Mouse (Mus musculus) heart, postnatal 0 days (tissue): Measurements from ENCODE around the gene Eif2ak3. TPM values are rescaled to one million over a fixed set of nuclear protein-coding genes. Genes with fewer than 3 reads are reported as not detected.

ENCODE experiments used
- ATAC-seq: fragments of 200-750 bp; cut with Nextera tagmentation; 2 replicates; pipeline ENCODE4 v1.8.0; 2017; ENCODE audit warnings: low read depth, moderate number of reproducible peaks, moderate library complexity; ENCODE audit not compliant: insufficient read depth
- DNase-seq: peaks from one replicate; pipeline ENCODE4 v3.0.0-alpha.2; 2016; ENCODE audit warnings: low spot score
- H3K27ac ChIP-seq: fragments of 300-500 bp; sonication (generic); 2 replicates; pipeline ENCODE4 v1.5.1; 2014; ENCODE audit warnings: low read depth, mild to moderate bottlenecking
- H3K27me3 ChIP-seq: fragments of 300-500 bp; sonication (generic); 2 replicates; pipeline ENCODE4 v1.6.1; 2014; ENCODE audit warnings: low read length, mixed read lengths; ENCODE audit not compliant: control insufficient read depth, insufficient read depth
- H3K36me3 ChIP-seq: fragments of 300-500 bp; sonication (generic); replicated peaks from 2 replicates; pipeline ENCODE4 v1.6.1; 2014; ENCODE audit warnings: low read length, mixed read lengths; ENCODE audit not compliant: control insufficient read depth, insufficient read depth
- H3K4me1 ChIP-seq: fragments of 300-500 bp; sonication (generic); 2 replicates; pipeline ENCODE4 v1.6.1; 2014; ENCODE audit warnings: antibody characterized with exemption; ENCODE audit not compliant: control insufficient read depth, insufficient read depth
- H3K4me2 ChIP-seq: fragments of 300-500 bp; sonication (generic); 2 replicates; pipeline ENCODE4 v1.6.1; 2014; ENCODE audit warnings: low read depth, mild to moderate bottlenecking, low read length, moderate library complexity
- H3K4me3 ChIP-seq: fragments of 300-500 bp; sonication (generic); 2 replicates; pipeline ENCODE4 v1.5.1; 2014; ENCODE audit warnings: low read depth, low read length
- H3K9ac ChIP-seq: fragments of 300-500 bp; sonication (generic); replicated peaks from 2 replicates; pipeline ENCODE4 v1.6.1; 2014; ENCODE audit warnings: low read depth, low read length, mixed read lengths
- H3K9me3 ChIP-seq: fragments of 300-500 bp; sonication (generic); replicated peaks from 2 replicates; pipeline ENCODE4 v1.6.1; 2016; ENCODE audit warnings: low read length; ENCODE audit not compliant: control insufficient read depth
- CTCF ChIP-seq: IDR thresholded peaks from 2 replicates; pipeline ENCODE4 v1.5.1; 2016; ENCODE audit warnings: antibody characterized with exemption, control low read depth, low read depth
- EP300 ChIP-seq: IDR thresholded peaks from 2 replicates; pipeline ENCODE4 v1.6.1; 2016; ENCODE audit warnings: antibody characterized with exemption, low read depth
- WGBS: fragments of 180-500 bp; shearing (Covaris S2); extraction: QIAGEN DNeasy Blood & Tissue Kit; methylation state at CpG from one replicate; pipeline ENCODE4 v1.1.7; 2014; 5-methylcytosine and 5-hydroxymethylcytosine counted together
- polyA plus RNA-seq: library from polyadenylated mRNA; unstranded; fragments of >200 nt; fragmentation: Nextera tagmentation; extraction: Ambion mirVana; gene quantifications from 2 replicates; pipeline ENCODE4 v1.2.1, GENCODE M21; 2015
- total RNA-seq: library from RNA; depleted of rRNA; stranded (reverse); fragments of >200 nt; gene quantifications from 2 replicates; pipeline ENCODE4 v1.2.3, GENCODE M21; 2014; ENCODE audit warnings: low replicate concordance; rRNA removed

Gene Eif2ak3
- total and polyA plus RNA-seq, 2 experiments from 2014 or later = 3.6 to 16.6 TPM

DNA sequence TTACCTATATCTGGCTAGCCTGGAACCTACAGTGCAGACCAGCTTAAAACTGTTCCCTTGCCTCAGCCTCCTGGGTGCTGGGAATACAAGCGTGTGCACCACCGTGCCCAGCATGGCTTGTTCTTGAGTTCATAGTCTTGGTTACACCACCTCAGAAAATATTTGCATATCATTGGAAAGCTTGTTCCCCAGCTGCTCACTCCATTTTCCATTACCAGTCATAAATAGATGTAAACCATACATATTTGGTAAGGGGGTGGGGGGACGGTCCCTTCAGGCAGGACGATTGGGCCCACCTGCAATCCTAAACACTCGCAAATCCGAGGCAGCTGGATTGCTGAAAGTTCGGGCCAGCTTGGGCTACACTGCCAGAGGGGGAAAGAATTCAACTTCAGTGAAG, 109.0 kb downstream of the Eif2ak3 start:
- DNase-seq (no peak), ATAC-seq (no peak)
- no peak for TF ChIP-seq CTCF
- TF ChIP-seq EP300 = no peak
- Histone ChIP-seq H3K4me1 (peaks cover 6% of the 10 kb centered on the region; the same call in 1 of the 2 replicates), H3K4me2 (no peak overlapping the region), H3K27ac (no peak overlapping the region), H3K9ac (no peak overlapping the region), H3K4me3 (no peak overlapping the region), H3K27me3 (peaks cover 65% of the 10 kb centered on the region), H3K9me3 (no peaks in the 10 kb centered on the region), H3K36me3 (no peaks in the 10 kb centered on the region)
- WGBS = 64% methylated on average over 7 of the region's 7 CpGs

DNA sequence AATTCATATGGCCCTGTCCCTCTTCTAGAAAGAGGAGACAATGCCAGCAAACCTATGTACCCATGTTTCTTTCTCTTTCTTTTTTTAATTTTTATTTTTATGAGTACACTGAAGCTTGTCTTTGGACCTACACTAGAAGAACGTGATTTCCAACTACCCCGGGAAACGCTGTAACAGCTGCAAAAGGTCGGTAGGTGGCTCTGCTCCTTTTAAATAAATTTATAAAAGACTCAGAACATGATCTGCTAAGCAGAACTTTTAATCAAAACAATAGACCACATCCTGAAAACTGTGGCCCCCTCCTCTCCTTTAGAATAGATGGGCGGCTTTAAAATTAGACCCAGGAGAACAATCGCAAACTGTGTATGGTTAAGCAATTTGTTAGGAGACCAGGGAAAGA, 109.7 kb downstream of the Eif2ak3 start:
- H3K4me3 ChIP-seq = no peak overlapping the region
- DNase-seq (peak; percentile 42), ATAC-seq (no peak)
- H3K27ac ChIP-seq = no peak overlapping the region
- H3K9ac ChIP-seq = no peak overlapping the region
- H3K9me3 ChIP-seq = no peaks in the 10 kb centered on the region
- peaks cover 72% of the 10 kb centered on the region for H3K27me3 ChIP-seq
- no peak overlapping the region for H3K4me2 ChIP-seq
- H3K4me1 ChIP-seq = peaks cover 6% of the 10 kb centered on the region; the same call in 1 of the 2 replicates
- 16% methylated on average over 6 of the region's 6 CpGs for WGBS
- H3K36me3 ChIP-seq = no peaks in the 10 kb centered on the region
- TF ChIP-seq CTCF (peak; percentile 41), EP300 (no peak)

Other genes with a start within 250 kb of the Eif2ak3 start
- 3.2 and 4.9 TPM in 2 replicates for gene Rpia, start 52.3 kb upstream of the Eif2ak3 start, total RNA-seq
- 0.87 and 0.92 TPM in 2 replicates for gene Rpia, start 52.3 kb upstream of the Eif2ak3 start, polyA plus RNA-seq
- gene Tex37, start 74.4 kb downstream of the Eif2ak3 start, total RNA-seq = not detected in 2 replicates
- not detected in 2 replicates for gene Tex37, start 74.4 kb downstream of the Eif2ak3 start, polyA plus RNA-seq
- gene Foxi3, start 112.0 kb downstream of the Eif2ak3 start, total RNA-seq = not detected in 2 replicates
- not detected in 2 replicates for gene Foxi3, start 112.0 kb downstream of the Eif2ak3 start, polyA plus RNA-seq